Mouse (Mus musculus) CH12.LX (cell line): ENCODE measurements around the gene S100a2. TPM values are rescaled to one million over a fixed set of nuclear protein-coding genes. Genes with fewer than 3 reads are reported as not detected.

ENCODE experiments used
- DNase-seq: peaks from one replicate; pipeline ENCODE4 v3.0.0-alpha.2; 2013; ENCODE audit errors: extremely low read depth
- H3K27ac ChIP-seq: 2 replicates; pipeline ENCODE4 v1.5.1; 2012; ENCODE audit warnings: low read depth, mild to moderate bottlenecking, control low read depth, moderate library complexity; ENCODE audit not compliant: insufficient read depth
- H3K27me3 ChIP-seq: replicated peaks from 2 replicates; pipeline ENCODE3; 2012; ENCODE audit warnings: inconsistent platforms
- H3K36me3 ChIP-seq, 2 experiments: replicated peaks in 1 of 2; 2 replicates each; pipeline versions ENCODE3 to v1.6.1; 2012; ENCODE audit warnings: inconsistent platforms in 1 of 2, low read length in 1 of 2, mild to moderate bottlenecking in 1 of 2, mixed read lengths in 1 of 2, moderate library complexity in 1 of 2; ENCODE audit not compliant: control insufficient read depth in 1 of 2, insufficient read depth in 1 of 2
- H3K4me1 ChIP-seq, 2 experiments: 2 replicates each; pipeline ENCODE4 v1.6.1; 2012; ENCODE audit warnings: inconsistent platforms in 1 of 2, moderate library complexity in 1 of 2; ENCODE audit not compliant: insufficient read depth in 2 of 2, control insufficient read depth in 1 of 2
- H3K4me2 ChIP-seq: 2 replicates; pipeline ENCODE4 v1.6.1; 2012; ENCODE audit warnings: low read depth, mild to moderate bottlenecking, control low read depth; ENCODE audit not compliant: poor library complexity, insufficient read depth, severe bottlenecking
- H3K4me3 ChIP-seq, 3 experiments: fragments of 150-350 bp in 1 of 3; sonication (generic) in 1 of 3; replicated peaks in 1 of 3; 2 replicates each; pipeline versions ENCODE3 to v1.5.1; 2011 to 2012; ENCODE audit warnings: low read depth in 2 of 3, low read length in 2 of 3, mild to moderate bottlenecking in 2 of 3, moderate library complexity in 2 of 3, control low read depth in 1 of 3, improper control_type of control experiment in 1 of 3, inconsistent platforms in 1 of 3, mixed read lengths in 1 of 3; ENCODE audit not compliant: poor library complexity in 1 of 3
- H3K79me2 ChIP-seq: replicated peaks from 2 replicates; pipeline ENCODE4 v1.6.1; 2012; ENCODE audit warnings: mild to moderate bottlenecking, moderate library complexity; ENCODE audit not compliant: control insufficient read depth, poor library complexity, insufficient read depth, severe bottlenecking; ENCODE audit errors: extremely low read depth
- H3K9ac ChIP-seq: 2 replicates; pipeline ENCODE4 v1.6.1; 2012; ENCODE audit warnings: low read depth, mild to moderate bottlenecking, control low read depth, moderate library complexity; ENCODE audit not compliant: insufficient read depth
- H3K9me3 ChIP-seq: replicated peaks from 2 replicates; pipeline ENCODE3; 2012; ENCODE audit warnings: low read length, inconsistent platforms, mixed read lengths
- CHD1 ChIP-seq: IDR thresholded peaks from 2 replicates; pipeline ENCODE4 v1.6.1; 2012; ENCODE audit warnings: low read depth, low read length, improper control_type of control experiment, inconsistent platforms
- CHD2 ChIP-seq: IDR thresholded peaks from 2 replicates; pipeline ENCODE4 v1.6.1; 2011; ENCODE audit warnings: low read length, improper control_type of control experiment
- EP300 ChIP-seq: IDR thresholded peaks from 2 replicates; pipeline ENCODE4 v1.6.1; 2011; ENCODE audit warnings: low read length, improper control_type of control experiment
- ETS1 ChIP-seq: conservative IDR thresholded peaks from 2 replicates; pipeline ENCODE4 v1.6.1; 2012; ENCODE audit warnings: low read depth, mild to moderate bottlenecking, inconsistent platforms, low read length, improper control_type of control experiment, moderate library complexity
- HCFC1 ChIP-seq: IDR thresholded peaks from 2 replicates; pipeline ENCODE4 v1.6.1; 2012; ENCODE audit warnings: low read depth, mild to moderate bottlenecking, inconsistent platforms, low read length, improper control_type of control experiment
- IRF4 ChIP-seq: IDR thresholded peaks from 2 replicates; pipeline ENCODE4 v1.6.1; 2014; ENCODE audit warnings: low read depth, mild to moderate bottlenecking, inconsistent platforms, low read length, improper control_type of control experiment
- JUN ChIP-seq: IDR thresholded peaks from 2 replicates; pipeline ENCODE4 v1.6.1; 2011; ENCODE audit warnings: low read depth, mild to moderate bottlenecking, low read length, improper control_type of control experiment, moderate library complexity; ENCODE audit not compliant: insufficient read depth
- JUND ChIP-seq: conservative IDR thresholded peaks from 2 replicates; pipeline ENCODE4 v1.6.1; 2011; ENCODE audit warnings: low read depth, low read length, improper control_type of control experiment
- KAT2A ChIP-seq: IDR thresholded peaks from 2 replicates; pipeline ENCODE4 v1.6.1; 2012; ENCODE audit warnings: low read length, improper control_type of control experiment, inconsistent platforms; ENCODE audit not compliant: insufficient replicate concordance
- MAX ChIP-seq: IDR thresholded peaks from 2 replicates; pipeline ENCODE4 v1.6.1; 2011; ENCODE audit warnings: low read length, improper control_type of control experiment
- MAZ ChIP-seq: IDR thresholded peaks from 2 replicates; pipeline ENCODE4 v1.6.1; 2012; ENCODE audit warnings: low read depth, mild to moderate bottlenecking, inconsistent platforms, low read length, improper control_type of control experiment, moderate library complexity
- MEF2A ChIP-seq: IDR thresholded peaks from 2 replicates; pipeline ENCODE4 v1.6.1; 2014; ENCODE audit warnings: low read depth, mild to moderate bottlenecking, inconsistent platforms, low read length, improper control_type of control experiment, borderline replicate concordance
- MYC ChIP-seq: IDR thresholded peaks from 2 replicates; pipeline ENCODE4 v1.6.1; 2011; ENCODE audit warnings: low read depth, mild to moderate bottlenecking, improper control_type of control experiment, low read length
- NRF1 ChIP-seq: IDR thresholded peaks from 2 replicates; pipeline ENCODE4 v1.6.1; 2014; ENCODE audit warnings: low read depth, mild to moderate bottlenecking, inconsistent platforms, low read length, improper control_type of control experiment, moderate library complexity
- PAX5 ChIP-seq: IDR thresholded peaks from 2 replicates; pipeline ENCODE4 v1.6.1; 2012; ENCODE audit warnings: low read length, inconsistent platforms, mixed read lengths
- POLR2A ChIP-seq: IDR thresholded peaks from 2 replicates; pipeline ENCODE4 v1.6.1; 2011; ENCODE audit warnings: low read depth, mild to moderate bottlenecking, improper control_type of control experiment, low read length
- POLR2AphosphoS2 ChIP-seq: IDR thresholded peaks from 2 replicates; pipeline ENCODE4 v1.6.1; 2011; ENCODE audit warnings: low read depth, low read length, improper control_type of control experiment
- RAD21 ChIP-seq: IDR thresholded peaks from 2 replicates; pipeline ENCODE4 v1.6.1; 2011; ENCODE audit warnings: low read depth, mild to moderate bottlenecking, low read length, improper control_type of control experiment, moderate library complexity
- RCOR1 ChIP-seq: conservative IDR thresholded peaks from 2 replicates; pipeline ENCODE4 v1.6.1; 2012; ENCODE audit warnings: low read depth, mild to moderate bottlenecking, inconsistent platforms, low read length, improper control_type of control experiment
- SIN3A ChIP-seq: IDR thresholded peaks from 2 replicates; pipeline ENCODE4 v1.6.1; 2012; ENCODE audit warnings: low read length, improper control_type of control experiment, inconsistent platforms
- TBP ChIP-seq: conservative IDR thresholded peaks from 2 replicates; pipeline ENCODE4 v1.6.1; 2011; ENCODE audit warnings: low read depth, low read length, improper control_type of control experiment
- TCF12 ChIP-seq: IDR thresholded peaks from 2 replicates; pipeline ENCODE4 v1.6.1; 2014; ENCODE audit warnings: low read depth, mild to moderate bottlenecking, inconsistent platforms, low read length, improper control_type of control experiment
- USF1 ChIP-seq: IDR thresholded peaks from 2 replicates; pipeline ENCODE4 v1.6.1; 2014; ENCODE audit warnings: low read depth, mild to moderate bottlenecking, inconsistent platforms, low read length, improper control_type of control experiment
- USF2 ChIP-seq: conservative IDR thresholded peaks from 2 replicates; pipeline ENCODE4 v1.6.1; 2011; ENCODE audit warnings: low read depth, low read length, improper control_type of control experiment
- ZC3H11A ChIP-seq: IDR thresholded peaks from 2 replicates; pipeline ENCODE4 v1.6.1; 2012; ENCODE audit warnings: low read depth, mild to moderate bottlenecking, inconsistent platforms, low read length, improper control_type of control experiment
- ZKSCAN1 ChIP-seq: IDR thresholded peaks from 2 replicates; pipeline ENCODE4 v1.6.1; 2012; ENCODE audit warnings: low read depth, inconsistent platforms, low read length, improper control_type of control experiment, borderline replicate concordance
- ZMIZ1 ChIP-seq: IDR thresholded peaks from 2 replicates; pipeline ENCODE4 v1.6.1; 2012; ENCODE audit warnings: low read depth, mild to moderate bottlenecking, inconsistent platforms, low read length, improper control_type of control experiment
- dilution Hi-C: fragments of 300-500 bp; cut with MboI; formaldehyde crosslinking; loops from 2 replicates; pipeline ENCODE4 v1.14.3; 2020; ENCODE audit warnings: low sequenced_read_pairs; ENCODE audit not compliant: extremely low pct_unique_long_range_greater_than_20kb, extremely low pct_ligation_motif_present
- in situ Hi-C: fragments of 300-500 bp; cut with MboI; formaldehyde crosslinking; loops from 3 replicates; pipeline ENCODE4 v1.14.3; 2019; ENCODE audit warnings: low sequenced_read_pairs, low pct_ligation_motif_present, low pct_unique_long_range_greater_than_20kb, mixed read lengths
- polyA plus RNA-seq: library from polyadenylated mRNA; unstranded; fragments of >175 nt; gene quantifications from 2 replicates; pipeline ENCODE4 v1.2.1, GENCODE M21; 2012; ENCODE audit warnings: low read depth; ENCODE audit not compliant: insufficient read length
- total RNA-seq, 2 experiments: library from RNA; depleted of rRNA; stranded (reverse); fragments of 300-350 nt in 1 of 2; fragments of >200 nt in 1 of 2; gene quantifications; 2 replicates each; pipeline ENCODE4 v1.2.3; 2012 to 2014

The S100a2 gene
- total and polyA plus RNA-seq, 3 experiments, result not detected

GRCm38 (mm10) chr3:90550421-90550790, 39.6 kb upstream of the S100a2 start:
- dilution Hi-C loops (no loop called here), in situ Hi-C loops (no loop called here)
- Histone ChIP-seq H3K9ac (no peak overlapping the region), H3K27me3 (peaks cover 2% of the 10 kb centered on the region), H3K4me1 (no peaks in the 10 kb centered on the region), H3K4me3 (no peak overlapping the region), H3K79me2 (no peaks in the 10 kb centered on the region), H3K4me2 (no peak overlapping the region), H3K27ac (no peak overlapping the region), H3K36me3 (no peaks in the 10 kb centered on the region), H3K9me3 (no peaks in the 10 kb centered on the region)
- TF ChIP-seq ZC3H11A (no peak), ETS1 (no peak), MYC (no peak), KAT2A (no peak), NRF1 (no peak), POLR2A (no peak), POLR2AphosphoS2 (no peak), MEF2A (no peak), MAX (no peak), JUN (no peak), JUND (no peak), CHD2 (no peak), ZKSCAN1 (no peak), TBP (no peak), SIN3A (no peak), RAD21 (no peak), TCF12 (no peak)
- no peak for DNase-seq

- DNase-seq, result no peak
- H3K4me1 ChIP-seq, result no peaks in the 10 kb centered on the region
- no peak overlapping the region for H3K9ac ChIP-seq
- H3K4me3 ChIP-seq, result no peak overlapping the region
- no peak for TF ChIP-seq POLR2A
- TF ChIP-seq TBP, result no peak
- no peak for TF ChIP-seq PAX5
- TF ChIP-seq EP300, result no peak
- no peak for TF ChIP-seq JUND
- no peak for TF ChIP-seq CHD1
- TF ChIP-seq USF2, result no peak
- no peak for TF ChIP-seq CHD2
- no peak for TF ChIP-seq KAT2A
- no peak for TF ChIP-seq IRF4
- TF ChIP-seq RCOR1, result no peak
- no peak for TF ChIP-seq JUN
- TF ChIP-seq USF1, result no peak
- TF ChIP-seq SIN3A, result no peak
- no peak for TF ChIP-seq RAD21
- no peak for TF ChIP-seq HCFC1
- TF ChIP-seq ZMIZ1, result no peak
- TF ChIP-seq MAX, result no peak
- TF ChIP-seq ZC3H11A, result no peak
- TF ChIP-seq MAZ, result no peak
- TF ChIP-seq, all 38 proteins: peak for 0
- no peak overlapping the region for H3K27ac ChIP-seq
- H3K36me3 ChIP-seq, result no peaks in the 10 kb centered on the region
- no peaks in the 10 kb centered on the region for H3K9me3 ChIP-seq
- dilution Hi-C loops (no loop called here), in situ Hi-C loops (no loop called here)
- H3K27me3 ChIP-seq, result peaks cover 4% of the 10 kb centered on the region
- no peaks in the 10 kb centered on the region for H3K79me2 ChIP-seq
- H3K4me2 ChIP-seq, result no peak overlapping the region
Measured at GRCm38 (mm10) chr3:90552231-90552630, 37.8 kb upstream of the S100a2 start.
